Mouse (Mus musculus): ENCODE results near the gene Hoga1. TPM values are rescaled to one million over a fixed set of nuclear protein-coding genes. Genes with fewer than 3 reads are reported as not detected.
"Not testable (repeated sequence)": the region's sequence is repeated elsewhere in the genome, so short reads cannot be mapped to it uniquely, and the experiment has no call there.

Gene Hoga1
- total RNA-seq, 2 experiments from 2014 or later = 7.4 to 8.6 TPM

- no peak overlapping the region for H3K27ac ChIP-seq
- TF ChIP-seq CTCF (conservative IDR thresholded peaks at IDR 0.05) = no peak
- DNase-seq (ENCODE audit: low spot score in 2 of 2) = no peak
- no peak overlapping the region for H3K4me3 ChIP-seq
Measured at GRCm38 (mm10) chr19:42058426-42058825, 13.0 kb downstream of the Hoga1 start.

GRCm38 (mm10) chr19:42061443-42061842 lies 16.0 kb downstream of the Hoga1 start:
- no peak for DNase-seq (ENCODE audit: low spot score in 2 of 2)
- Histone ChIP-seq H3K27ac (no peak overlapping the region), H3K4me3 (no peak overlapping the region)
- no peak for TF ChIP-seq CTCF (conservative IDR thresholded peaks at IDR 0.05)

- no peak for DNase-seq (ENCODE audit: low spot score in 2 of 2)
- Histone ChIP-seq H3K27ac (no peak overlapping the region), H3K4me3 (no peak overlapping the region; the same call in 1 of the 2 replicates)
- no peak for TF ChIP-seq CTCF (conservative IDR thresholded peaks at IDR 0.05)
Measured at GRCm38 (mm10) chr19:42068441-42069240, 23.2 kb downstream of the Hoga1 start.

GRCm38 (mm10) chr19:42069241-42069525 lies 23.8 kb downstream of the Hoga1 start:
- Histone ChIP-seq H3K4me3 (no peak overlapping the region; the same call in 1 of the 2 replicates), H3K27ac (no peak overlapping the region)
- TF ChIP-seq CTCF (conservative IDR thresholded peaks at IDR 0.05) = peak; percentile 87
- DNase-seq (ENCODE audit: low spot score in 2 of 2) = no peak

GRCm38 (mm10) chr19:42071221-42071620 lies 25.8 kb downstream of the Hoga1 start:
- peak; percentile 68 for TF ChIP-seq CTCF (conservative IDR thresholded peaks at IDR 0.05)
- peak in 1 of 2 experiments; percentile 31 for DNase-seq (ENCODE audit: low spot score in 2 of 2)

GRCm38 (mm10) chr19:42071886-42072608 lies 26.6 kb downstream of the Hoga1 start:
- no peak for DNase-seq (ENCODE audit: low spot score in 2 of 2)
- no peak for TF ChIP-seq CTCF (conservative IDR thresholded peaks at IDR 0.05)
- Histone ChIP-seq H3K4me3 (no peak overlapping the region), H3K27ac (no peak overlapping the region)

More at GRCm38 (mm10) chr19:42071221-42071620, 25.8 kb downstream of the Hoga1 start:
- no peak overlapping the region for H3K27ac ChIP-seq
- H3K4me3 ChIP-seq = no peak overlapping the region

- no peak for DNase-seq (ENCODE audit: low spot score in 2 of 2)
- TF ChIP-seq CTCF (conservative IDR thresholded peaks at IDR 0.05) = 0 out of 2 replicates have a peak, but pooled peaks have one; percentile 12
- Histone ChIP-seq H3K27ac (no peak overlapping the region), H3K4me3 (no peak overlapping the region)
Measured at GRCm38 (mm10) chr19:42072802-42073201, 27.4 kb downstream of the Hoga1 start.

- no peak overlapping the region for H3K27ac ChIP-seq
- DNase-seq (ENCODE audit: low spot score in 2 of 2) = no peak
- TF ChIP-seq CTCF (conservative IDR thresholded peaks at IDR 0.05) = no peak
- H3K4me3 ChIP-seq = no peak overlapping the region
Measured at GRCm38 (mm10) chr19:42075051-42075450, 29.6 kb downstream of the Hoga1 start.

GRCm38 (mm10) chr19:42075992-42076391 lies 30.6 kb downstream of the Hoga1 start:
- Histone ChIP-seq H3K4me3 (no peak overlapping the region), H3K27ac (no peak overlapping the region)
- TF ChIP-seq CTCF (conservative IDR thresholded peaks at IDR 0.05) = no peak
- no peak for DNase-seq (ENCODE audit: low spot score in 2 of 2)

- DNase-seq (ENCODE audit: low spot score in 2 of 2) = no peak
- H3K4me3 ChIP-seq = no peak overlapping the region
- no peak for TF ChIP-seq CTCF (conservative IDR thresholded peaks at IDR 0.05)
- no peak overlapping the region for H3K27ac ChIP-seq
Measured at GRCm38 (mm10) chr19:42078566-42078965, 33.2 kb downstream of the Hoga1 start.

- no peak overlapping the region for H3K4me3 ChIP-seq
- DNase-seq (ENCODE audit: low spot score in 2 of 2) = no peak
Measured at GRCm38 (mm10) chr19:42079006-42079405, 33.6 kb downstream of the Hoga1 start.

GRCm38 (mm10) chr19:42079950-42080349 lies 34.5 kb downstream of the Hoga1 start:
- TF ChIP-seq CTCF (conservative IDR thresholded peaks at IDR 0.05) = no peak

More at GRCm38 (mm10) chr19:42079006-42079405, 33.6 kb downstream of the Hoga1 start:
- no peak overlapping the region for H3K27ac ChIP-seq
- no peak for TF ChIP-seq CTCF (conservative IDR thresholded peaks at IDR 0.05)

GRCm38 (mm10) chr19:42080469-42080868 lies 35.1 kb downstream of the Hoga1 start:
- no peak for DNase-seq (ENCODE audit: low spot score in 2 of 2)
- no peak overlapping the region for H3K27ac ChIP-seq
- H3K4me3 ChIP-seq = no peak overlapping the region
- TF ChIP-seq CTCF (conservative IDR thresholded peaks at IDR 0.05) = no peak

More at GRCm38 (mm10) chr19:42079950-42080349, 34.5 kb downstream of the Hoga1 start:
- no peak overlapping the region for H3K27ac ChIP-seq
- no peak for DNase-seq (ENCODE audit: low spot score in 2 of 2)
- no peak overlapping the region for H3K4me3 ChIP-seq

GRCm38 (mm10) chr19:42081613-42082012 lies 36.2 kb downstream of the Hoga1 start:
- DNase-seq (ENCODE audit: low spot score in 2 of 2); H3K27ac ChIP-seq; H3K4me3 ChIP-seq: not testable (repeated sequence)

Data from layer of hippocampus, adult 2 months (tissue).